Mouse (Mus musculus) kidney, embryonic 14.5 days (tissue): ENCODE measurements around the gene Trim56. TPM values are rescaled to one million over a fixed set of nuclear protein-coding genes. Genes with fewer than 3 reads are reported as not detected.
"Not testable (repeated sequence)": the region's sequence is repeated elsewhere in the genome, so short reads cannot be mapped to it uniquely, and the experiment has no call there.

Experiments used
- ATAC-seq: fragments of 200-750 bp; cut with Nextera tagmentation; 2 replicates; pipeline ENCODE4 v1.8.0; 2017; ENCODE audit warnings: moderate number of reproducible peaks, mild to moderate bottlenecking, moderate TSS enrichment, moderate library complexity; ENCODE audit not compliant: low FRiP score, low TSS enrichment
- H3K27ac ChIP-seq: fragments of 300-500 bp; sonication (generic); 2 replicates; pipeline ENCODE4 v1.5.1; 2014; ENCODE audit warnings: low read depth, mild to moderate bottlenecking, low read length, moderate library complexity, mixed read lengths
- H3K27me3 ChIP-seq: fragments of 300-500 bp; sonication (generic); 2 replicates; pipeline ENCODE4 v1.6.1; 2014; ENCODE audit warnings: mild to moderate bottlenecking, low read length; ENCODE audit not compliant: control insufficient read depth, insufficient read depth
- H3K36me3 ChIP-seq: fragments of 300-500 bp; sonication (generic); 2 replicates; pipeline ENCODE4 v1.6.1; 2014; ENCODE audit warnings: low read length, mixed read lengths; ENCODE audit not compliant: control insufficient read depth, insufficient read depth
- H3K4me1 ChIP-seq: fragments of 300-500 bp; sonication (generic); 2 replicates; pipeline ENCODE4 v1.6.1; 2014; ENCODE audit warnings: low read length, mixed read lengths; ENCODE audit not compliant: control insufficient read depth, insufficient read depth
- H3K4me2 ChIP-seq: fragments of 300-500 bp; sonication (generic); replicated peaks from 2 replicates; pipeline ENCODE4 v1.6.1; 2014; ENCODE audit warnings: low read depth, mild to moderate bottlenecking, low read length
- H3K4me3 ChIP-seq: fragments of 300-500 bp; sonication (generic); 2 replicates; pipeline ENCODE4 v1.5.1; 2014; ENCODE audit warnings: mild to moderate bottlenecking, low read length
- H3K9ac ChIP-seq: fragments of 300-500 bp; sonication (generic); 2 replicates; pipeline ENCODE4 v1.6.1; 2014; ENCODE audit warnings: low read depth, mild to moderate bottlenecking, low read length, moderate library complexity
- H3K9me3 ChIP-seq: fragments of 300-500 bp; sonication (generic); 2 replicates; pipeline ENCODE4 v1.6.1; 2016; ENCODE audit warnings: low read length; ENCODE audit not compliant: control insufficient read depth
- WGBS: fragments of 180-500 bp; shearing (Covaris S2); extraction: QIAGEN DNeasy Blood & Tissue Kit; methylation state at CpG from one replicate; pipeline ENCODE4 v1.1.7; 2014; 5-methylcytosine and 5-hydroxymethylcytosine counted together
- polyA plus RNA-seq: library from polyadenylated mRNA; unstranded; fragments of >200 nt; fragmentation: Nextera tagmentation; extraction: Ambion mirVana; gene quantifications from 2 replicates; pipeline ENCODE4 v1.2.1, GENCODE M21; 2014

The Trim56 gene
- polyA plus RNA-seq: 9.7 TPM in 2 replicates

- Histone ChIP-seq H3K9ac (peak within 1 kb of the TSS; percentile 81), H3K4me1 (peaks cover 10% of the 10 kb centered on the region; the same call in 1 of the 2 replicates), H3K4me3 (peak within 1 kb of the TSS; percentile 69), H3K27ac (peak within 1 kb of the TSS; percentile 65; the same call in 1 of the 2 replicates), H3K4me2 (peak within 1 kb of the TSS; percentile 69), H3K36me3 (peaks cover 16% of the 10 kb centered on the region), H3K9me3 (peaks cover 6% of the 10 kb centered on the region), H3K27me3 (no peaks in the 10 kb centered on the region)
- ATAC-seq: peak; percentile 74
- 8% methylated on average over 29 of the region's 29 CpGs for WGBS
These were observed at the start of gene Trim56 for GRCm38 (mm10) chr5:137115866-137116847. Trim56 (minus strand) TSS chr5:137116209.

GRCm38 (mm10) chr5:137161853-137162252 lies 45.8 kb upstream of the Trim56 start:
- WGBS: 75% methylated on average over 4 of the region's 4 CpGs
- no peak overlapping the region for H3K27ac ChIP-seq
- H3K9ac ChIP-seq: no peak overlapping the region
- ATAC-seq: no peak
- no peaks in the 10 kb centered on the region for H3K36me3 ChIP-seq
- no peaks in the 10 kb centered on the region for H3K27me3 ChIP-seq
- H3K4me3 ChIP-seq: no peak overlapping the region
- no peaks in the 10 kb centered on the region for H3K4me1 ChIP-seq
- H3K4me2 ChIP-seq: no peak overlapping the region
- peaks cover 1% of the 10 kb centered on the region; the same call in 1 of the 2 replicates for H3K9me3 ChIP-seq

DNA sequence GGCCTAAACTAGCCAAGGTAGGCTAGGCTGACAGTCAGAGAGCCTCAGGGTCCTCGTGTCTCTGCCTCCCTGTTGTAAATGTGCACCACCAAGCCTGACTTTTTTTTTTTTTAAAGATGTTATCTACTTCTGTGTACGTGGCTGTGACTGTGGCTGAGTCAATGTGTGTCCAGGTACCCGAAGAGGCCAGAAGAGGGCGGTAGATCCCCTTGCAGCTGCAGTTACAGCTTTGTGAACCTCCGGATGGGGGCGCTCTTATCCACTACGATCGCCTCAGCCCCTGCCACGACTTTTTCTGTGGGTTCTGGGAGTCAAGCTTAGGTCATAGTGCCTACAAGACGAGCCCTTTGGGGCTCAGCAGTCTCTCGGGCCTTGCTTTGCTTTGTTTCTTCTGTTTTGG lies 43.5 kb upstream of the Trim56 start:
- ATAC-seq: no peak
- H3K9ac ChIP-seq: no peak overlapping the region
- H3K9me3 ChIP-seq: peaks cover 3% of the 10 kb centered on the region; the same call in 1 of the 2 replicates
- no peaks in the 10 kb centered on the region for H3K36me3 ChIP-seq
- 34% methylated on average over 11 of the region's 11 CpGs for WGBS
- no peaks in the 10 kb centered on the region for H3K4me1 ChIP-seq
- no peaks in the 10 kb centered on the region for H3K27me3 ChIP-seq
- no peak overlapping the region for H3K4me3 ChIP-seq
- H3K4me2 ChIP-seq: no peak overlapping the region
- H3K27ac ChIP-seq: no peak overlapping the region

DNA sequence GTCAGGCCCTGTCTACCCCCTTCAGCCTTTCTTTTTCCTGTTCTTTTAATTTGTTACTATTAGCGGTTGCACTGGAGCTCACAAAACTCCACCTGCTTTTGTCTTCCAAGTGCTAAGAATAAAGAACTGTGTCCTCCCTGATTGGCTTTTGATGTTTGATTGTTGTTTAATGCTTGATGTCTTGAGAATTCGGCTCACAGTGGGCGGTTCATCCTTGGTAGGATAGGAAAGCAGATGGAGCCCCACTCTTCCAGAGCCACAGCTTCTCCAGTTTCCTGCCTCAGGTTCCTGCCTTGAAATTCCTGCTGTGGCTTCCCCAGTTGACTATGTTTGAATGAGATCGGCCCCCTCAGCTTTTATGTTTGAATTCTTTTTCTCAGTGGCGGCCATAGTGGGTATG lies 37.3 kb upstream of the Trim56 start:
- Histone ChIP-seq H3K4me3 (no peak overlapping the region), H3K27ac (no peak overlapping the region), H3K36me3 (no peaks in the 10 kb centered on the region), H3K4me1 (no peaks in the 10 kb centered on the region), H3K27me3 (no peaks in the 10 kb centered on the region), H3K9me3 (peaks cover 29% of the 10 kb centered on the region), H3K9ac (no peak overlapping the region), H3K4me2 (no peak overlapping the region)
- WGBS: 91% methylated on average over 5 of the region's 5 CpGs
- ATAC-seq: no peak

- no peak overlapping the region for H3K9ac ChIP-seq
- no peaks in the 10 kb centered on the region for H3K27me3 ChIP-seq
- H3K27ac ChIP-seq: no peak overlapping the region
- 83% methylated on average over 2 of the region's 2 CpGs for WGBS
- H3K4me1 ChIP-seq: no peaks in the 10 kb centered on the region
- no peak overlapping the region for H3K4me2 ChIP-seq
- H3K36me3 ChIP-seq: no peaks in the 10 kb centered on the region
- peaks cover 29% of the 10 kb centered on the region for H3K9me3 ChIP-seq
- no peak; the same call in 1 of the 2 replicates for ATAC-seq
- H3K4me3 ChIP-seq: no peak overlapping the region
These were observed 36.6 kb upstream of the Trim56 start for GRCm38 (mm10) chr5:137152623-137153022.

GRCm38 (mm10) chr5:137149272-137149882 lies 33.4 kb upstream of the Trim56 start, which contains the start of gene Muc3:
Muc3 (minus strand) TSS chr5:137149322.
- not testable (repeated sequence) for H3K4me3 ChIP-seq, H3K9ac ChIP-seq, H3K4me2 ChIP-seq, ATAC-seq, H3K27me3 ChIP-seq, H3K36me3 ChIP-seq, H3K27ac ChIP-seq, H3K4me1 ChIP-seq
- peaks cover 26% of the 10 kb centered on the region for H3K9me3 ChIP-seq

DNA sequence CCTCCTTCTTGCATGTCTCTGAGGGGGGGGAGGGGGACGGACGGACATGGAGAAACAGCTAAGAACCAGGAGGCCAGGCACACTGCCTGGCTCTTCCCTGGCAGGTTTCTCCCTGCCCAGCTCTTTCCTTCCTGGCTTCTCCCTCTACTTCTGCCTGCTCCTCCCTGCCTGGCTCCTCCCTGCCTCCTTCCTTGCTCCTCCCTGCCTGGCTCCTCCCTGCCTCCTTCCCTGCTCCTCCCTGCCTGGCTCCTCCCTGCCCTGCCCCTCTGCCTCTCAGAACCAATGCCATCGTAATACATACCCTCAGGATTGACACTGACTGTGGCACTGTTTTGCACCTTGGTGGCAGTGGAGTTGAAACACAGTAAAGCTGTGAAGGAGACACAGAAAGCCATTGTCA lies 24.8 kb upstream of the Trim56 start:
- Histone ChIP-seq H3K4me3 (no peak overlapping the region), H3K9me3 (no peaks in the 10 kb centered on the region), H3K36me3 (no peaks in the 10 kb centered on the region), H3K27me3 (no peaks in the 10 kb centered on the region), H3K4me1 (no peaks in the 10 kb centered on the region), H3K9ac (no peak overlapping the region), H3K27ac (no peak overlapping the region), H3K4me2 (no peak overlapping the region)
- ATAC-seq: no peak
- WGBS: 34% methylated on average over 3 of the region's 3 CpGs

DNA sequence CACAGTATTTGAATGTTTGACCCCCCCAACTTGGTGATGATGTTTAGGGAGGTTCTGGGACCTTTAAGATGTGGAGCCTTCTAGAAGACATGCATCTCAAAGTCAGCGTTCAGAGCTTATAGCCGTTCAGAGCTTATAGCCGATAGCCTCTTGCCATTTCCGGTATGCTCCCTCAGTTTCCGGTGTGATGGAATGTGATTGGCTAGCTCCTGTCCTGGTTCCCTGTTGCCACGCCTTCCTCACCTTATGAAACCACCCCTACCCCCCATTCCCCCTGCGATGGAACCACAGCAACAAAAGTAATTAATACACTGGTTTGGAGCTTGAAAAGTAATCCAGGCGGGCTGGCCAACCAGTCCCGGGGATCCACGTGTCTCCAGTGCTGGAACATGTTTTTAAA lies 23.0 kb upstream of the Trim56 start:
- Histone ChIP-seq H3K4me1 (no peaks in the 10 kb centered on the region), H3K27me3 (no peaks in the 10 kb centered on the region), H3K27ac (no peak overlapping the region), H3K9ac (no peak overlapping the region), H3K36me3 (no peaks in the 10 kb centered on the region), H3K4me2 (no peak overlapping the region), H3K4me3 (no peak overlapping the region), H3K9me3 (no peaks in the 10 kb centered on the region; the same call in 1 of the 2 replicates)
- ATAC-seq: no peak
- WGBS: 82% methylated on average over 10 of the region's 10 CpGs

GRCm38 (mm10) chr5:137134959-137135358 lies 18.9 kb upstream of the Trim56 start:
- Histone ChIP-seq H3K9ac (no peak overlapping the region), H3K4me3 (no peak overlapping the region), H3K4me2 (no peak overlapping the region), H3K27ac (no peak overlapping the region), H3K27me3 (no peaks in the 10 kb centered on the region), H3K36me3 (no peaks in the 10 kb centered on the region), H3K4me1 (no peaks in the 10 kb centered on the region), H3K9me3 (no peaks in the 10 kb centered on the region; the same call in 1 of the 2 replicates)
- WGBS: 28% methylated on average over 11 of the region's 11 CpGs
- ATAC-seq: no peak
